Mouse (Mus musculus): ENCODE data around the gene Brdt. TPM values are rescaled to one million over a fixed set of nuclear protein-coding genes. Genes with fewer than 3 reads are reported as not detected.
A peak's percentile ranks its signal among the peaks of the same experiment; 100 is the strongest.

The Brdt gene
- polyA plus RNA-seq, 1 experiment from 2014 or later: 0.62 TPM

- Histone ChIP-seq H3K27me3 (ENCODE audit: insufficient read depth, poor library complexity, severe bottlenecking) (peaks cover 11% of the 10 kb centered on the region; the same call in 1 of the 2 replicates), H3K4me1 (peaks cover 11% of the 10 kb centered on the region; the same call in 1 of the 2 replicates), H3K4me3 (no peak overlapping the region), H3K36me3 (no peaks in the 10 kb centered on the region), H3K27ac (no peak overlapping the region), H3K9me3 (no peaks in the 10 kb centered on the region)
- no peak for DNase-seq (ENCODE audit: low spot score)
- WGBS: 77% methylated on average over 16 of the region's 16 CpGs
Observed at GRCm38 (mm10) chr5:107295817-107296511, 35.0 kb upstream of the Brdt start.

GRCm38 (mm10) chr5:107296512-107297322 lies 34.2 kb upstream of the Brdt start:
- H3K27ac ChIP-seq: no peak overlapping the region

GRCm38 (mm10) chr5:107298854-107299253 lies 32.1 kb upstream of the Brdt start:
- WGBS: 71% methylated on average over 11 of the region's 11 CpGs

More at GRCm38 (mm10) chr5:107296512-107297322, 34.2 kb upstream of the Brdt start:
- Histone ChIP-seq H3K27me3 (ENCODE audit: insufficient read depth, poor library complexity, severe bottlenecking) (peaks cover 9% of the 10 kb centered on the region; the same call in 1 of the 2 replicates), H3K4me1 (peaks cover 11% of the 10 kb centered on the region; the same call in 1 of the 2 replicates), H3K36me3 (no peaks in the 10 kb centered on the region), H3K4me3 (no peak overlapping the region), H3K9me3 (no peaks in the 10 kb centered on the region)
- no peak for DNase-seq (ENCODE audit: low spot score)
- WGBS: 57% methylated on average over 9 of the region's 9 CpGs

GRCm38 (mm10) chr5:107303350-107303861 lies 27.6 kb upstream of the Brdt start:
- Histone ChIP-seq H3K9me3 (no peaks in the 10 kb centered on the region), H3K4me1 (peaks cover 11% of the 10 kb centered on the region), H3K4me3 (peak overlapping the region; percentile 35), H3K27me3 (ENCODE audit: insufficient read depth, poor library complexity, severe bottlenecking) (no peaks in the 10 kb centered on the region), H3K36me3 (no peaks in the 10 kb centered on the region), H3K27ac (no peak overlapping the region)
- DNase-seq (ENCODE audit: low spot score): peak; percentile 75
- WGBS: 26% methylated on average over 11 of the region's 11 CpGs

More at GRCm38 (mm10) chr5:107298854-107299253, 32.1 kb upstream of the Brdt start:
- Histone ChIP-seq H3K27ac (no peak overlapping the region), H3K9me3 (no peaks in the 10 kb centered on the region), H3K36me3 (no peaks in the 10 kb centered on the region), H3K27me3 (ENCODE audit: insufficient read depth, poor library complexity, severe bottlenecking) (no peaks in the 10 kb centered on the region), H3K4me3 (no peak overlapping the region), H3K4me1 (peaks cover 19% of the 10 kb centered on the region)
- peak; percentile 63 for DNase-seq (ENCODE audit: low spot score)

GRCm38 (mm10) chr5:107304117-107304825 lies 26.7 kb upstream of the Brdt start:
- H3K4me1 ChIP-seq: peaks cover 11% of the 10 kb centered on the region
- WGBS: 58% methylated on average over 13 of the region's 13 CpGs
- no peaks in the 10 kb centered on the region for H3K36me3 ChIP-seq
- H3K27me3 ChIP-seq (ENCODE audit: insufficient read depth, poor library complexity, severe bottlenecking): no peaks in the 10 kb centered on the region
- H3K9me3 ChIP-seq: no peaks in the 10 kb centered on the region
- peak; percentile 50 for DNase-seq (ENCODE audit: low spot score)
- no peak overlapping the region for H3K4me3 ChIP-seq
- no peak overlapping the region for H3K27ac ChIP-seq

GRCm38 (mm10) chr5:107307432-107307831 lies 23.5 kb upstream of the Brdt start:
- no peaks in the 10 kb centered on the region for H3K36me3 ChIP-seq
- 67% methylated on average over 4 of the region's 4 CpGs for WGBS
- H3K27me3 ChIP-seq (ENCODE audit: insufficient read depth, poor library complexity, severe bottlenecking): no peaks in the 10 kb centered on the region
- no peak overlapping the region for H3K4me3 ChIP-seq
- H3K27ac ChIP-seq: no peak overlapping the region
- DNase-seq (ENCODE audit: low spot score): no peak
- no peaks in the 10 kb centered on the region for H3K9me3 ChIP-seq
- H3K4me1 ChIP-seq: peaks cover 11% of the 10 kb centered on the region

GRCm38 (mm10) chr5:107317141-107317540 lies 13.8 kb upstream of the Brdt start:
- H3K27me3 ChIP-seq (ENCODE audit: insufficient read depth, poor library complexity, severe bottlenecking): no peaks in the 10 kb centered on the region; the same call in 1 of the 2 replicates
- no peak for DNase-seq (ENCODE audit: low spot score)
- H3K4me3 ChIP-seq: no peak overlapping the region
- H3K4me1 ChIP-seq: no peaks in the 10 kb centered on the region
- no peak overlapping the region for H3K27ac ChIP-seq
- WGBS: 88% methylated on average over 7 of the region's 7 CpGs
- H3K9me3 ChIP-seq: no peaks in the 10 kb centered on the region
- H3K36me3 ChIP-seq: no peaks in the 10 kb centered on the region

GRCm38 (mm10) chr5:107320703-107321102 lies 10.3 kb upstream of the Brdt start:
- H3K36me3 ChIP-seq: no peaks in the 10 kb centered on the region
- WGBS: 9% methylated on average over 1 of the region's 1 CpGs
- no peak for DNase-seq (ENCODE audit: low spot score)
- no peaks in the 10 kb centered on the region; the same call in 1 of the 2 replicates for H3K27me3 ChIP-seq (ENCODE audit: insufficient read depth, poor library complexity, severe bottlenecking)
- 0 out of 2 replicates have a peak overlapping the region, but pooled peaks have one; percentile 22 for H3K27ac ChIP-seq
- H3K4me3 ChIP-seq: no peak overlapping the region
- H3K4me1 ChIP-seq: no peaks in the 10 kb centered on the region
- H3K9me3 ChIP-seq: no peaks in the 10 kb centered on the region

GRCm38 (mm10) chr5:107340404-107340803 lies 9.4 kb downstream of the Brdt start:
- 74% methylated on average over 3 of the region's 3 CpGs for WGBS
- DNase-seq (ENCODE audit: low spot score): no peak
- Histone ChIP-seq H3K4me3 (no peak overlapping the region), H3K27ac (no peak overlapping the region), H3K4me1 (no peaks in the 10 kb centered on the region), H3K27me3 (ENCODE audit: insufficient read depth, poor library complexity, severe bottlenecking) (no peaks in the 10 kb centered on the region), H3K9me3 (no peaks in the 10 kb centered on the region), H3K36me3 (no peaks in the 10 kb centered on the region)

- no peak overlapping the region for H3K27ac ChIP-seq
- H3K4me1 ChIP-seq: no peaks in the 10 kb centered on the region
- H3K27me3 ChIP-seq (ENCODE audit: insufficient read depth, poor library complexity, severe bottlenecking): no peaks in the 10 kb centered on the region
- no peak overlapping the region for H3K4me3 ChIP-seq
- WGBS: 86% methylated on average over 6 of the region's 6 CpGs
- H3K9me3 ChIP-seq: no peaks in the 10 kb centered on the region
- no peaks in the 10 kb centered on the region for H3K36me3 ChIP-seq
- no peak for DNase-seq (ENCODE audit: low spot score)
Observed at GRCm38 (mm10) chr5:107342891-107343290, 11.9 kb downstream of the Brdt start.

- Histone ChIP-seq H3K27me3 (ENCODE audit: insufficient read depth, poor library complexity, severe bottlenecking) (no peaks in the 10 kb centered on the region), H3K4me1 (no peaks in the 10 kb centered on the region), H3K27ac (no peak overlapping the region), H3K4me3 (no peak overlapping the region), H3K36me3 (no peaks in the 10 kb centered on the region), H3K9me3 (no peaks in the 10 kb centered on the region)
- 57% methylated on average over 1 of the region's 1 CpGs for WGBS
- DNase-seq (ENCODE audit: low spot score): no peak
Observed at GRCm38 (mm10) chr5:107346214-107346613, 15.3 kb downstream of the Brdt start.

GRCm38 (mm10) chr5:107352566-107352965 lies 21.6 kb downstream of the Brdt start:
- no peaks in the 10 kb centered on the region for H3K9me3 ChIP-seq
- DNase-seq (ENCODE audit: low spot score): no peak
- no peaks in the 10 kb centered on the region for H3K4me1 ChIP-seq
- no peaks in the 10 kb centered on the region for H3K27me3 ChIP-seq (ENCODE audit: insufficient read depth, poor library complexity, severe bottlenecking)
- H3K4me3 ChIP-seq: no peak overlapping the region
- WGBS: 91% methylated on average over 1 of the region's 1 CpGs
- no peak overlapping the region for H3K27ac ChIP-seq
- no peaks in the 10 kb centered on the region for H3K36me3 ChIP-seq

All from heart, embryonic 10.5 days (tissue).